Mouse (Mus musculus) adrenal gland, postnatal 14 days (tissue): Measurements from ENCODE around the gene Rufy2. TPM values are rescaled to one million over a fixed set of nuclear protein-coding genes. Genes with fewer than 3 reads are reported as not detected.

Source experiments
- DNase-seq: peaks from one replicate; pipeline ENCODE4 v3.0.0; 2021; ENCODE audit warnings: mixed read lengths
- total RNA-seq: library from RNA; stranded (reverse); gene quantifications from 2 replicates; pipeline ENCODE4 v1.2.3, GENCODE M21; 2021

Gene Rufy2
- total RNA-seq, 1 experiment from 2014 or later, result 14.8 TPM

- DNase-seq, result no peak
Observed at GRCm38 (mm10) chr10:63019304-63019703, 39.3 kb downstream of the Rufy2 start.

- no peak for DNase-seq
Observed at GRCm38 (mm10) chr10:63021702-63022101, 41.7 kb downstream of the Rufy2 start.

DNA sequence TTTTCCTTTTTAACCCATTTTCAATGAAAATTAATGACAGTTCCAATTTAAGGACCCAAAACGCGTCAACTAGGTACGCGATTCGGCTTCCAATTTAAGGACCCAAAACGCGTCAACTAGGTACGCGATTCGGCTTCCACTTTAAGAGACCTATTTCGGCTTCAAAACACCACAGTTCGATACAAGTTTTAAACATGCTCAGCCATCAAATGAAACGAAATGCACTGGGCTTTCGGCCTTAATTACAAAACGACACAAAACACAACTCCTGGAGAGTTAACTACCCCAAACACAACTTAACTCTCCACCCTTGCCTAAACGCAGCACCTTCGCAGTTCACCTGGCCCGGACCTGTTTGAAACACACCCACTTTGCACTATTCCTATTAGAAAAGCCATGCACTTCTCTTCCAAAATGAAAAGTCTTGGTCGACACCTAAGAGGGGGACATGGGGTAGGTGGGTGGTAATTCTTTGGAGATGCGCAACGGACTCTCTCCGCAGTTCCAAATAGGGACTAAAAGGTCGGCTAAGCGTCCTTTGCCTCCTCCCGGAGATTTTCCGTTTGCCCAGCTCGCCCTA is 42.6 kb downstream of the Rufy2 start:
- no peak for DNase-seq

- peak; percentile 89 for DNase-seq
Observed at GRCm38 (mm10) chr10:63023121-63023748, 43.2 kb downstream of the Rufy2 start.

DNA sequence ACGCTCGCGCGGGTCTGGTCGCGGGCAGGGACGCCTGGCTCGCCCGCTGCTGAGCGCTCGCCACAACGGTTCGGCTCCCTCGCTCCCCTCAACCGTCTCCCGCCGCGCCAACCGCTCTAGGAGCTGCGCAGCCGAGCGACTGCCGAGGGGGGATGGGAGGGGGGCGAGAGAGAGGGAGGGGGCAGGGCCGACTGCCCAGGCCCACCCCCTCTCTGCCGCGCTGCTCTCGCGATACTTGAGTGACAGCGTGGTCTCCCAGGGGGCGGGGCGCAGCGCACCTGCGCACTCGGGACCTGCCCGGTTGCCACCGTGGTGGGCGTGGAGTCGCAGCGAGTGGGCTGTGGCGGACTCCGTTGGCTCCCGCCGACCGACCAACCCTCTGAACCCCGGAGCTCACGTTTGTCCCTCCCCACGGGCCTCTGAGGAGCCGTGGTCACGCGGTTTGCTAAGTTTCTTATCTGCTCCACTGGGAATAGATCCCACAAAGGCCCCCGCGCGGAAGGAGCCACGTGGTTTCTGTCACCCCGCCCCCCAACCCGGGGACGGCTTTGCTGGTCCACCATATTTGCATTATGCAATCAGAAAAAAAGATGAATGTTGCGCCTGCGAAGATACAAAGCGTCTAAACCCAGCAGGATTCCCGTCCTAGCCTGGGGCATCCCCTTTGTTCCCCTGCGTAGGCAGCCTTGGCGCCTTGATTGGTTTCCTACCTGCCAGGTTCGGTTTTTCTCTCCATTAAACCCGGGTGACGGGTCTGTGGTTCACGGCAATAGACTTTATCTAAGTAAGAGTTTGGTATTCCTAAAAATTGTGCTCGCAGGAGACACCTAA is 43.9 kb downstream of the Rufy2 start, which contains the start of the genes Hnrnph3 and Pbld2:
Gene Hnrnph3, minus strand, starts transcription at position 469 of the 831 bp plus-strand sequence.
Gene Pbld2, plus strand, starts transcription at position 567 of the 831 bp plus-strand sequence.
- DNase-seq, result peak; percentile 100

DNA sequence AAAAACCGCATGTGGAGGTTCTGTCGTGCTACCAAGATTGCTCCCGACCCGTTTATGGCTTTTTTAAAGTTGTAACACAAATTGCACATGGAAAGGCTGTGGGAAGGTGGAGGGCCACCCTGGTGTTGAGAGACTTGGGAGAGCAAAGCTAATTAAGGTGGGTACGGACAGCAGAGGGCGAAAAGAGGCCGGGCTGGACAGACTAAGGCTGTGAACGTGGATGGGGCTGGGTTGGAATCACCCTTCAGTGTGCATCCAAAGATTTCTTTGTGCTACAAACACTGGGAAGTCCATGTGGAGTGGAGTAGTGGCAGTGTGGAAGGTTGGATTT is 44.5 kb downstream of the Rufy2 start:
- peak; percentile 80 for DNase-seq

DNA sequence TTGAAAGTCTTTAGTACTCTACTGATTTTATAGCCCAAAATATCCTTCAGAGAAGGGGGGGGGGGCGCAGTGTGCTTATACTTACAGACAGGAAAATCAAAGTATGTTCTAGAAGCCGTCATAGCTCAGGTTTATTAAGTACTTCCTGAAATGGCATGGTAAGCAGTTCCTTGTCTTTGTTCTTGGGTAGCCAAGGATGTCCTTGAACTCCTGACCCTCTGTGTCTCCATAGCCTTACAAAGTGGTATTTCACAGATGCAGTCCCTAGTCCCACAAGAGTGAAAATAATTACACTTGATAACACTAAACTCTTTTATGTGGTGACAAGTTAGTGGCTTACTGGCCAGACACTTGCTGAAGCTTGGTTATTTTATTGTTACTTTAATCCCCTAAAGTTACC is 45.0 kb downstream of the Rufy2 start:
- no peak for DNase-seq

DNA sequence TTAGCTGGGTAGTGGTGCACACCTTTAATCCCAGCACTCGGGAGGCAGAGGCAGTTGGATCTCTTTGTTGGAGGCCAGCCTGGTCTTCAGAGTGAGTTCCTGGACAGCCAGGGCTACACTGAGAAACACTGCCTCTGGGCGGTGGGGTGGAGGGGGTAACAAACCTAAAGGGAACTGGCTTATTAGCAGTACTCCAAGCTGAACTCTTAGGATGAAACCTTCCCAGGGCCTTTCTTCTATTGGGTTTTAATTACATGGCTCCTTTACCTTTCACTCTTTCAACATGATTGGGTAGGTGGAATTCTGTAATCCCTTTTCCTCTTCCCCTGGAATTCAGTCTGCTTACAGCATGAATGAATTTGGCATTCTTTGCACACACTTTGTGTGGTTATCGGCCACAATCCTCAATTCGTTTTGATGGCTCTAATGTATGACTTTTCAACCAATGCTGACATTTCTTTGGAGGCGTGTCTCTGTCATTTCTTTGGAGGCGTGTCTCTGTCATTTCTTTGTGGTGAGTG is 45.5 kb downstream of the Rufy2 start:
- DNase-seq, result no peak

- no peak for DNase-seq
Observed at GRCm38 (mm10) chr10:63026156-63026794, 46.3 kb downstream of the Rufy2 start.

GRCm38 (mm10) chr10:63026795-63027160 is 46.8 kb downstream of the Rufy2 start:
- no peak for DNase-seq

- peak; percentile 67 for DNase-seq
Observed at GRCm38 (mm10) chr10:63027376-63028161, 47.5 kb downstream of the Rufy2 start.

DNA sequence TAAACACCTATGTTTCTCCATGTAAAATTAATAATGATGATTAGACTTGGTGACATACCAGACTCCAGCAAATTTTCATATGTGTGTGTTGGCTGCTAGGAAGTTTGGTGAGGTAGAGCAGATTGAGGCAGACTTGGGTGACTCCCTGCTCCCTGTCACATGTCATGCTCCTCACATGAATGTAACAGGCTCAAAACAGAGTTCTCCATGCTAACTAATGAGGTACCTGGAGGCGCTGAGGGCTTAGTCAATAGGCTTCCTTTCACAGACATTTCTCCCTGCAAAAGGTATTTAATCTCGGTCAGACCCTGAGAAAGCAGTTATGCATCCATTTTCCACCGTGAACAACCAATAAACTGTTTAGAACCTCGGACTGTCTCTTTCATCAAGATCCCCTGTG is 48.4 kb downstream of the Rufy2 start:
- DNase-seq, result no peak

- no peak for DNase-seq
Observed at GRCm38 (mm10) chr10:63032267-63032666, 52.2 kb downstream of the Rufy2 start.

GRCm38 (mm10) chr10:63032956-63033355 is 52.9 kb downstream of the Rufy2 start:
- no peak for DNase-seq

DNA sequence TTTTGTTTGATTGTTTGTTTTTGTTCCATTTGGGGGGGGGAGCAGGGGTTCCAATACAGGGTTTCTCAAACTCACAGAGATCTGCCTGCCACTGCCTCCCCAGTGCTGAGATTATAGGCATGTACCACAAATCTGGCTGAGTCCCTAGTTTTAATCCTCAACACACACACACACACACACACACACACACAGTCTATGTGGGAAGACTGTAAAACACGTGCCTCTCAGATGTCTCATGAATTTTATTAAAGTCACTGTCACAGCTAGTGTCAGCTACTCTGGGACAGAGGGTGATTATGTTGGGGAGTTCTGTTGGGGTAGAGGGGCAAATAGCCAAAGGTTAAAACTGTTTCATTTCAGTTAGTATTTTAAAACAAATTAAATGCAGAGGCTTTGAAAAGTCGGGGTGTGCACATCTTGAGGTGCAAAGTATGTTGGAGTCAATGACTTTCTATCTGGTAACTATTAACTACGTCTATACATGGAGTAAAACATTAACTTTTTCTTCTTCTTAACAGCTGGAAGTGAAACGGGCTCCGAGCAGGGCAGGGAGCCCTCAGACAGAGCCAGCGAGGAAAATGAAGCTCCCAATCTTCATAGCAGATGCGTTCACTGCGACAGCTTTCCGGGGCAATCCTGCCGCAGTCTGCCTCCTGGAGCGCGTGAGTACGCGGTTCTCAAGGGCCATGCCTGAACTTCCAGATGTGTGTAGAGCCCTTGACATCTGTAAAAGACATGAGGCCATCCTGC is 58.7 kb downstream of the Rufy2 start:
- no peak for DNase-seq

DNA sequence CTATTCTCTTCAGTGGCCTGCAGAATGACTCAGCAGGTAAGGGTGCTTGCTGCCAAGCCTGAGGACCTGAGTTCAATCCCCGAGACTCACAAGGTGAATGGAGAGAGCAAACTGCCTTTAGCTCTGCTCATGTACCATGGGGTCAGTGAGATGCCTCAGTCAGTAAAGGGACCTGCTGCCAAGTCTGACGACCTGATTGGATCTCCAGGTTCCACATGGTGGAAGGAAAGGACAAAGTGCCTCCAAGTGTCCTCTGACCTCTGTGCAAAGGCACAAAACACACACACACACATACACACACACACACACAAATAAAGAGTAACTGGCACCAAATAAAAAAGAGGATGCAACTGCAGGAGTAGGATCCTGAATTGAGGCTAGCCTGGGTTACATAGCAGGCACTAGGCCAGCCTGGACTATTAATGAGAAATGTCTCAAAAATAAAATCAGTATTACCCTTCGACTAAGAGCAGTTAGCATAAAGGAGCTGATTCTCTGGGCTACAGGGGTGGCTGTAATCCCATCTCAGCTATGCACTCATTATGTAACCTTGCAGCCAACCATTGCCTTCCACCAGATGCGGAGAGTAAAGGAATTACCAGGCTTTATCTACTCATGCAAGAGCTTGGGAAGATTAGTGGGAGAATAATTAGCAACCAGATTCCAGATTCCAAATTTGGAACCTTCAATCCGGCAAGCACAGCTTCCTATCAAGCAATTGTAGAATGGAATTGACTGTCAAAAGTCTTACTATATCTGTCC is 60.0 kb downstream of the Rufy2 start:
- DNase-seq, result no peak

- no peak for DNase-seq
Observed at GRCm38 (mm10) chr10:63043154-63043553, 63.1 kb downstream of the Rufy2 start.

GRCm38 (mm10) chr10:63047751-63048150 is 67.7 kb downstream of the Rufy2 start:
- DNase-seq, result no peak

GRCm38 (mm10) chr10:63049106-63049505 is 69.1 kb downstream of the Rufy2 start:
- no peak for DNase-seq

- no peak for DNase-seq
Observed at GRCm38 (mm10) chr10:63051267-63051666, 71.2 kb downstream of the Rufy2 start.
